16 mouse cellular contexts compared by ENCODE assay signal in the genomic region with DNA sequence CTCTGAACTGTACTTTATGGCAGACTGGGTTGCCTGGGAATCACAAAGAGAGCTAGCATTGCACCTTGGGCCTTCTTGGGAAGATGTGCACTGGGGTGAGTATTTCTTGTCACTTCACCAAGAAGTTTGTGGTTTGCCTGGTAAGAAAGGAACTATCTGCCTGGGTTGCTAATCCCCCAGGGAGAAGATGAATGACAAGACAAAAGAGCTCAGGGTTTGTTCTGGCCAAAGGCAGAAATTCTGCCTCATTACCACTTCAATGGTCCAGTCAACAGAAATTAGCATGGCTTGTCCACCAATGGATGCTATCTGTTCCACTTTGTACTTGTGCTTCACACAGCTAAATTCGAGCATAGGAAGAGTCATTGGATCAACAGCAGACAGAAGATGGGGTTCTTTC.
DNase-seq lines count a peak whose midpoint lies in the region; ATAC-seq and TF ChIP-seq lines count a peak whose summit lies in the region.
"Had no signal": no experiment of that assay in that cellular context is flagged by ENCODE, and none has a peak within 500 bp of the region (broad histone marks: within the 10 kb centered on the region; RNA-seq: fewer than 3 reads in every experiment).

No protein-coding gene starts in this region.

- no peaks in the 10 kb centered on the region for H3K27me3 ChIP-seq in midbrain, embryonic 11.5 days (ENCODE audit: control insufficient read depth, insufficient read depth, low read length)
- H3K27me3 ChIP-seq in midbrain, embryonic 16.5 days (ENCODE audit: control insufficient read depth, insufficient read depth, low read depth, low read length), result no peaks in the 10 kb centered on the region
- H3K27me3 ChIP-seq in hindbrain, embryonic 14.5 days (ENCODE audit: control insufficient read depth, insufficient read depth, low read length), result no peaks in the 10 kb centered on the region
- H3K27me3 ChIP-seq in thymus, adult 2 months (ENCODE audit: control insufficient read depth, insufficient read depth, low read length), result no peaks in the 10 kb centered on the region
- H3K27me3 ChIP-seq: intestine, embryonic 15.5 days; kidney, embryonic 15.5 days; limb, embryonic 15.5 days had no signal

- 12% methylated on average over 1 of the region's 1 CpGs for WGBS in midbrain, embryonic 11.5 days
- 6% methylated on average over 1 of the region's 1 CpGs for WGBS in midbrain, embryonic 16.5 days
- 10% methylated on average over 1 of the region's 1 CpGs for WGBS in hindbrain, embryonic 14.5 days
- WGBS in thymus, adult 2 months, result 89% methylated on average over 1 of the region's 1 CpGs

- no peaks in the 10 kb centered on the region for H3K9me3 ChIP-seq in midbrain, embryonic 11.5 days (ENCODE audit: control insufficient read depth, low read length)
- H3K9me3 ChIP-seq in midbrain, embryonic 16.5 days (replicated peaks; ENCODE audit: control insufficient read depth, low read length, poor library complexity, severe bottlenecking), result no peaks in the 10 kb centered on the region
- no peaks in the 10 kb centered on the region for H3K9me3 ChIP-seq in hindbrain, embryonic 14.5 days (ENCODE audit: control insufficient read depth, low read length)
- H3K9me3 ChIP-seq: intestine, embryonic 15.5 days; kidney, embryonic 15.5 days; limb, embryonic 15.5 days had no signal

- H3K27ac ChIP-seq in midbrain, embryonic 11.5 days (ENCODE audit: low read depth, low read length), result no peak overlapping the region; the same call in 1 of the 2 replicates
- no peak overlapping the region for H3K27ac ChIP-seq in midbrain, embryonic 16.5 days (ENCODE audit: low read length)
- 0 out of 2 replicates have a peak overlapping the region, but pooled peaks have one; percentile 4 for H3K27ac ChIP-seq in hindbrain, embryonic 14.5 days
- H3K27ac ChIP-seq in thymus, adult 2 months (ENCODE audit: control insufficient read depth, insufficient read depth, low read length), result no peak overlapping the region
- H3K27ac ChIP-seq: intestine, embryonic 15.5 days; kidney, embryonic 15.5 days; limb, embryonic 15.5 days had no signal

- H3K4me1 ChIP-seq in midbrain, embryonic 11.5 days (ENCODE audit: control insufficient read depth, insufficient read depth, low read length), result peaks cover 9% of the 10 kb centered on the region
- H3K4me1 ChIP-seq in midbrain, embryonic 16.5 days (ENCODE audit: control insufficient read depth, insufficient read depth, low read length), result peaks cover 2% of the 10 kb centered on the region; the same call in 1 of the 2 replicates
- 0 out of 2 replicates have a peak, but pooled peaks cover 10% of the 10 kb centered on the region for H3K4me1 ChIP-seq in hindbrain, embryonic 14.5 days (replicated peaks; ENCODE audit: control insufficient read depth, insufficient read depth, low read length)
- no peaks in the 10 kb centered on the region for H3K4me1 ChIP-seq in thymus, adult 2 months (replicated peaks; ENCODE audit: control insufficient read depth, insufficient read depth, low read length)
- H3K4me1 ChIP-seq: intestine, embryonic 15.5 days; kidney, embryonic 15.5 days; limb, embryonic 15.5 days had no signal

- no peak overlapping the region for H3K4me3 ChIP-seq in midbrain, embryonic 11.5 days (ENCODE audit: low read depth, low read length)
- no peak overlapping the region for H3K4me3 ChIP-seq in midbrain, embryonic 16.5 days (ENCODE audit: low read depth, low read length)
- H3K4me3 ChIP-seq in hindbrain, embryonic 14.5 days (replicated peaks; ENCODE audit: low read length), result no peak overlapping the region
- H3K4me3 ChIP-seq in thymus, adult 2 months (ENCODE audit: control insufficient read depth, insufficient read depth, low read length), result no peak overlapping the region
- H3K4me3 ChIP-seq: intestine, embryonic 15.5 days; kidney, embryonic 15.5 days; limb, embryonic 15.5 days had no signal

- DNase-seq in midbrain, embryonic 11.5 days (ENCODE audit: low spot score, missing footprints), result peak; percentile 89
- DNase-seq in WW6 (ENCODE audit: low read depth, low spot score), result peak; percentile 1
- no peak for DNase-seq in hindbrain, embryonic 14.5 days (ENCODE audit: low spot score)
- DNase-seq in retina, postnatal 1 day, result peak; percentile 46
- no peak for DNase-seq in thymus, adult 2 months
- no peak for DNase-seq in ovary, postnatal 36 days (ENCODE audit: low spot score)
- DNase-seq: cerebellum, adult 11 months; forebrain, postnatal 0 days; gastrocnemius, postnatal 14 days; heart, postnatal 14 days; liver, postnatal 0 days; right cerebral cortex, postnatal 25 days had no signal

- H3K9ac ChIP-seq in midbrain, embryonic 11.5 days (ENCODE audit: low read length), result no peak overlapping the region
- H3K9ac ChIP-seq in midbrain, embryonic 16.5 days (ENCODE audit: low read depth, low read length), result no peak overlapping the region
- no peak overlapping the region for H3K9ac ChIP-seq in hindbrain, embryonic 14.5 days
- H3K9ac ChIP-seq: forebrain, postnatal 0 days; intestine, embryonic 15.5 days; kidney, embryonic 15.5 days; limb, embryonic 15.5 days; liver, postnatal 0 days had no signal

- H3K36me3 ChIP-seq in midbrain, embryonic 11.5 days (ENCODE audit: control insufficient read depth, insufficient read depth, low read length), result no peaks in the 10 kb centered on the region
- H3K36me3 ChIP-seq in midbrain, embryonic 16.5 days (ENCODE audit: control insufficient read depth, insufficient read depth, low read length), result no peaks in the 10 kb centered on the region
- no peaks in the 10 kb centered on the region for H3K36me3 ChIP-seq in hindbrain, embryonic 14.5 days (replicated peaks; ENCODE audit: control insufficient read depth, insufficient read depth)
- H3K36me3 ChIP-seq in thymus, adult 2 months (ENCODE audit: control insufficient read depth, insufficient read depth, low read length), result no peaks in the 10 kb centered on the region
- H3K36me3 ChIP-seq: intestine, embryonic 15.5 days; kidney, embryonic 15.5 days; limb, embryonic 15.5 days had no signal

- TF ChIP-seq CTCF in thymus, adult 2 months (IDR thresholded peaks at IDR 0.05; ENCODE audit: borderline replicate concordance, control insufficient read depth, extremely low read depth, insufficient read depth, low read length, poor library complexity), result no peak

- ATAC-seq in midbrain, embryonic 11.5 days (ENCODE audit: low FRiP score), result peak; percentile 90
- ATAC-seq in midbrain, embryonic 16.5 days, result no peak
- peak; percentile 57; the same call in 1 of the 2 replicates for ATAC-seq in hindbrain, embryonic 14.5 days (ENCODE audit: low FRiP score)
- ATAC-seq: forebrain, postnatal 0 days; intestine, embryonic 15.5 days; liver, postnatal 0 days had no signal

- H3K4me2 ChIP-seq in midbrain, embryonic 11.5 days, result no peak overlapping the region
- H3K4me2 ChIP-seq in midbrain, embryonic 16.5 days (ENCODE audit: low read length), result no peak overlapping the region
- no peak overlapping the region for H3K4me2 ChIP-seq in hindbrain, embryonic 14.5 days (replicated peaks)
- H3K4me2 ChIP-seq: intestine, embryonic 15.5 days; kidney, embryonic 15.5 days; limb, embryonic 15.5 days had no signal

- no peak for TF ChIP-seq POLR2A in thymus, adult 2 months (IDR thresholded peaks at IDR 0.05; ENCODE audit: control insufficient read depth, extremely low read depth, insufficient read depth, low read length, poor library complexity)

Comparison
In these comparisons a context has a peak if more than half of its experiments do, and no peak if none do; other contexts are left out.
1. DNase-seq: peak in midbrain, embryonic 11.5 days (single experiment), WW6 (single experiment) and retina, postnatal 1 day (single experiment); none in hindbrain, embryonic 14.5 days (single experiment), thymus, adult 2 months (single experiment) and ovary, postnatal 36 days (single experiment).